In genomic region chr19:56533291-56534071, GRCm38 (mm10) we compare ENCODE assay signal across 14 mouse cellular contexts. TPM values are rescaled to one million over a fixed set of nuclear protein-coding genes. Genes with fewer than 3 reads are reported as not detected.
DNase-seq lines count a peak whose midpoint lies in the region; ATAC-seq and TF ChIP-seq lines count a peak whose summit lies in the region.
"Had no signal": no experiment of that assay in that cellular context is flagged by ENCODE, and none has a peak within 500 bp of the region (broad histone marks: within the 10 kb centered on the region; RNA-seq: fewer than 3 reads in every experiment).

No protein-coding gene starts in this region.

- DNase-seq in heart, adult 2 months = peak in 1 of 2 experiments; percentile 31
- no peak for DNase-seq in heart, postnatal 25 days (ENCODE audit: low spot score)
- DNase-seq in neural tube, embryonic 11.5 days (ENCODE audit: low spot score) = no peak
- peak; percentile 52 for DNase-seq in heart, postnatal 4 days
- no peak for DNase-seq in urinary bladder, postnatal 25 days (ENCODE audit: low spot score)
- no peak for DNase-seq in kidney, adult 2 months
- DNase-seq: adrenal gland, adult 2 months; cerebellum, adult 11-12 months; cerebellum, postnatal 36 days; kidney, postnatal 14 days; midbrain, embryonic 14.5 days; thymus, adult 18-20 months had no signal

- no peaks in the 10 kb centered on the region for H3K36me3 ChIP-seq in heart, adult 2 months (ENCODE audit: control insufficient read depth, insufficient read depth, low read length)
- H3K36me3 ChIP-seq in neural tube, embryonic 11.5 days (ENCODE audit: control insufficient read depth, insufficient read depth, low read length) = no peaks in the 10 kb centered on the region; the same call in 1 of the 2 replicates
- peaks cover 19% of the 10 kb centered on the region for H3K36me3 ChIP-seq in neural tube, embryonic 15.5 days
- H3K36me3 ChIP-seq in kidney, adult 2 months (ENCODE audit: control insufficient read depth, insufficient read depth, low read length) = no peaks in the 10 kb centered on the region; the same call in 1 of the 2 replicates

- no peak overlapping the region for H3K4me2 ChIP-seq in neural tube, embryonic 11.5 days (ENCODE audit: low read depth)
- H3K4me2 ChIP-seq in neural tube, embryonic 15.5 days = no peak overlapping the region
- H3K4me2 ChIP-seq: limb, embryonic 15.5 days had no signal

- H3K27ac ChIP-seq in heart, adult 2 months = peak overlapping the region; percentile 83
- H3K27ac ChIP-seq in neural tube, embryonic 11.5 days (ENCODE audit: low read depth, low read length) = 0 out of 2 replicates have a peak overlapping the region, but pooled peaks have one; percentile 20
- no peak overlapping the region for H3K27ac ChIP-seq in neural tube, embryonic 15.5 days (replicated peaks)
- H3K27ac ChIP-seq in kidney, adult 2 months (ENCODE audit: insufficient read depth, low read depth, low read length) = no peak overlapping the region
- H3K27ac ChIP-seq: limb, embryonic 15.5 days had no signal

- 56% methylated on average over 14 of the region's 14 CpGs for WGBS in heart, adult 2 months
- WGBS in neural tube, embryonic 11.5 days = 91% methylated on average over 14 of the region's 14 CpGs
- 90% methylated on average over 14 of the region's 14 CpGs for WGBS in neural tube, embryonic 15.5 days
- 86% methylated on average over 14 of the region's 14 CpGs for WGBS in kidney, adult 2 months

- intact Hi-C loops in heart, adult 2 months (cut with DNase I) = no loop called here
- intact Hi-C loops in heart, postnatal 25 days (cut with DNase I) = no loop called here

- no peaks in the 10 kb centered on the region for H3K79me2 ChIP-seq in heart, adult 2 months (replicated peaks; ENCODE audit: control insufficient read depth, insufficient read depth, low read length)

- ATAC-seq in neural tube, embryonic 11.5 days (ENCODE audit: insufficient read depth, low FRiP score, low TSS enrichment) = no peak
- ATAC-seq in neural tube, embryonic 15.5 days (ENCODE audit: low FRiP score) = no peak

- peaks cover 6% of the 10 kb centered on the region for H3K4me1 ChIP-seq in heart, adult 2 months (ENCODE audit: control insufficient read depth, insufficient read depth, low read length)
- H3K4me1 ChIP-seq in neural tube, embryonic 11.5 days (ENCODE audit: control insufficient read depth, insufficient read depth, low read length) = no peaks in the 10 kb centered on the region
- H3K4me1 ChIP-seq in neural tube, embryonic 15.5 days = no peaks in the 10 kb centered on the region
- no peaks in the 10 kb centered on the region for H3K4me1 ChIP-seq in kidney, adult 2 months (ENCODE audit: control insufficient read depth, insufficient read depth, low read length)
- H3K4me1 ChIP-seq: limb, embryonic 15.5 days had no signal

- 0 out of 2 replicates have a peak, but pooled peaks have one; percentile 24 for TF ChIP-seq EP300 in heart, adult 2 months (IDR thresholded peaks at IDR 0.05; ENCODE audit: insufficient read depth, low read depth, low read length)

- no peak for TF ChIP-seq POLR2A in heart, adult 2 months (IDR thresholded peaks at IDR 0.05; ENCODE audit: insufficient read depth, low read depth, low read length)
- TF ChIP-seq POLR2A in kidney, adult 2 months (IDR thresholded peaks at IDR 0.05; ENCODE audit: low read depth, low read length) = no peak

- TF ChIP-seq CTCF in heart, adult 2 months (IDR thresholded peaks at IDR 0.05) = no peak
- no peak for TF ChIP-seq CTCF in kidney, adult 2 months (conservative IDR thresholded peaks at IDR 0.05; ENCODE audit: insufficient read depth, insufficient read length, low read depth, low read length)

- H3K9ac ChIP-seq in heart, adult 2 months (ENCODE audit: low read depth, low read length) = no peak overlapping the region; the same call in 1 of the 2 replicates
- H3K9ac ChIP-seq in neural tube, embryonic 11.5 days (ENCODE audit: low read length) = no peak overlapping the region
- H3K9ac ChIP-seq in neural tube, embryonic 15.5 days (replicated peaks) = no peak overlapping the region
- H3K9ac ChIP-seq: limb, embryonic 15.5 days had no signal

- H3K9me3 ChIP-seq in neural tube, embryonic 11.5 days (ENCODE audit: control insufficient read depth, low read length) = no peaks in the 10 kb centered on the region
- no peaks in the 10 kb centered on the region for H3K9me3 ChIP-seq in neural tube, embryonic 15.5 days (replicated peaks)
- H3K9me3 ChIP-seq: limb, embryonic 15.5 days had no signal

- H3K27me3 ChIP-seq in heart, adult 2 months (ENCODE audit: control insufficient read depth, insufficient read depth, low read length) = no peaks in the 10 kb centered on the region
- no peaks in the 10 kb centered on the region for H3K27me3 ChIP-seq in neural tube, embryonic 11.5 days (ENCODE audit: control insufficient read depth, insufficient read depth, low read length)
- no peaks in the 10 kb centered on the region for H3K27me3 ChIP-seq in neural tube, embryonic 15.5 days (replicated peaks)
- no peaks in the 10 kb centered on the region for H3K27me3 ChIP-seq in kidney, adult 2 months (replicated peaks; ENCODE audit: control insufficient read depth, insufficient read depth, low read length)
- H3K27me3 ChIP-seq: limb, embryonic 15.5 days had no signal

- no peak overlapping the region for H3K4me3 ChIP-seq in heart, adult 2 months
- no peak overlapping the region for H3K4me3 ChIP-seq in neural tube, embryonic 11.5 days (ENCODE audit: low read depth, low read length)
- H3K4me3 ChIP-seq in neural tube, embryonic 15.5 days (replicated peaks) = no peak overlapping the region
- H3K4me3 ChIP-seq in kidney, adult 2 months (ENCODE audit: insufficient read depth, low read depth, low read length) = no peak overlapping the region
- H3K4me3 ChIP-seq: limb, embryonic 15.5 days had no signal

RNA-seq across cellular contexts. Expression of gene Dclre1a, which starts 14.5 kb away (rescaled TPM):
- 10 to 100 TPM in 1 of 2 experiments, 1 to 10 TPM in 1; 9.2 to 10.8 TPM for total RNA-seq in heart, adult 2 months (2021)
- polyA plus RNA-seq in heart, adult 2 months (2012; rRNA removed) = 3.3 and 8.5 TPM in 2 replicates
- total RNA-seq in heart, postnatal 25 days (2021) = 10 to 100 TPM; 10.1 to 11.3 TPM
- polyA plus RNA-seq in neural tube, embryonic 11.5 days (2014; fragmentation: Nextera tagmentation; extraction: Ambion mirVana) = 15.1 and 16.9 TPM in 2 replicates
- polyA plus RNA-seq in neural tube, embryonic 15.5 days (2015; fragmentation: Nextera tagmentation; extraction: Ambion mirVana) = 10.9 and 13.2 TPM in 2 replicates
- 10 to 100 TPM; 10.9 to 11.3 TPM for total RNA-seq in heart, postnatal 4 days (2021)
- 5.7 and 5.9 TPM in 2 replicates for polyA plus RNA-seq in kidney, adult 2 months (2012; rRNA removed)

RNA-seq across cellular contexts. Expression of gene Nhlrc2, which starts 14.6 kb away (rescaled TPM):
- 10 to 100 TPM; 26.9 to 28.0 TPM for total RNA-seq in heart, adult 2 months (2021)
- polyA plus RNA-seq in heart, adult 2 months (2012; rRNA removed) = 7.1 and 14.3 TPM in 2 replicates
- 10 to 100 TPM; 22.9 to 28.6 TPM for total RNA-seq in heart, postnatal 25 days (2021)
- polyA plus RNA-seq in neural tube, embryonic 11.5 days (2014; fragmentation: Nextera tagmentation; extraction: Ambion mirVana) = 12.7 and 13.9 TPM in 2 replicates
- polyA plus RNA-seq in neural tube, embryonic 15.5 days (2015; fragmentation: Nextera tagmentation; extraction: Ambion mirVana) = 6.5 and 8.6 TPM in 2 replicates
- 10 to 100 TPM; 29.1 to 31.4 TPM for total RNA-seq in heart, postnatal 4 days (2021)
- polyA plus RNA-seq in kidney, adult 2 months (2012; rRNA removed) = 6.3 and 6.6 TPM in 2 replicates

Comparison
In these comparisons a context has a peak if more than half of its experiments do, and no peak if none do; other contexts are left out.
1. H3K27ac ChIP-seq: peak in heart, adult 2 months (single experiment) and neural tube, embryonic 11.5 days (single experiment); none in neural tube, embryonic 15.5 days (single experiment) and kidney, adult 2 months (single experiment).